Mouse (Mus musculus): ENCODE measurements around the gene Gm136. TPM values are rescaled to one million over a fixed set of nuclear protein-coding genes. Genes with fewer than 3 reads are reported as not detected.

Gene Gm136
- polyA plus RNA-seq, 1 experiment from 2014 or later = not detected

- no peaks in the 10 kb centered on the region for H3K4me1 ChIP-seq
- no peak for ATAC-seq
- no peak overlapping the region for H3K9ac ChIP-seq
- no peaks in the 10 kb centered on the region for H3K27me3 ChIP-seq
- H3K4me2 ChIP-seq = no peak overlapping the region
- H3K9me3 ChIP-seq (replicated peaks) = no peaks in the 10 kb centered on the region
- no peaks in the 10 kb centered on the region for H3K36me3 ChIP-seq (ENCODE audit: poor library complexity, severe bottlenecking)
- WGBS = 96% methylated on average over 11 of the region's 11 CpGs
- H3K4me3 ChIP-seq = no peak overlapping the region
- no peak overlapping the region for H3K27ac ChIP-seq
Measured at GRCm38 (mm10) chr4:34702231-34702630, 53.8 kb downstream of the Gm136 start.

DNA sequence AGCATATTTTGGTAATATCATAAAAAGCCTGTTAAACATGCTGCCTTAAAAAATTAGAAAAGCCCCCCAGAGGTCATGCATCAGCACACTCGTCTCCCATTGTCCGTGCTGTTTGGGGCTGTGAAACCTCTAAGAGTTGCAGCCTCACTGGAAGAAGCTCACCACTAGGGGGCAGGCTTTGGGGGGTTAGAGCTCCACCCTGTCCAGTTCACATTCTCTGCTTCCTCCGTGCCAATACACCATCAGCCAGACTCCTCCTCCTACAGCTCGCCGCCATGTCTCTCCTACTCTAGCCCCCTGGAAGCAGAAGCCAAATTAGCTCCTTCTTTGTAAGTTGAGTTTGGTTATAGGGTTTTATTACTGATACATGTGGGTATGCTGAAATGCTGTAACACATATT is 54.5 kb downstream of the Gm136 start:
- Histone ChIP-seq H3K9ac (no peak overlapping the region), H3K27me3 (no peaks in the 10 kb centered on the region), H3K9me3 (replicated peaks) (no peaks in the 10 kb centered on the region), H3K4me2 (no peak overlapping the region), H3K4me1 (no peaks in the 10 kb centered on the region), H3K36me3 (ENCODE audit: poor library complexity, severe bottlenecking) (no peaks in the 10 kb centered on the region), H3K4me3 (no peak overlapping the region), H3K27ac (no peak overlapping the region)
- WGBS = 35% methylated on average over 5 of the region's 5 CpGs
- no peak for ATAC-seq

Other genes starting within 250 kb of the Gm136 start
- gene Akirin2, start 205.3 kb downstream of the Gm136 start, polyA plus RNA-seq (2015; fragmentation: Nextera tagmentation; extraction: Ambion mirVana) = 64.2 and 82.8 TPM in 2 replicates
- gene Orc3, start 141.3 kb downstream of the Gm136 start, polyA plus RNA-seq (2015; fragmentation: Nextera tagmentation; extraction: Ambion mirVana) = 91.7 and 97.2 TPM in 2 replicates
- 68.7 TPM in 2 replicates for gene Rars2, start 141.3 kb downstream of the Gm136 start, polyA plus RNA-seq (2015; fragmentation: Nextera tagmentation; extraction: Ambion mirVana)
- 49.9 and 53.6 TPM in 2 replicates for gene Slc35a1, start 68.8 kb downstream of the Gm136 start, polyA plus RNA-seq (2015; fragmentation: Nextera tagmentation; extraction: Ambion mirVana)
- gene Cfap206, start 26.1 kb downstream of the Gm136 start, polyA plus RNA-seq (2015; fragmentation: Nextera tagmentation; extraction: Ambion mirVana) = 1.4 and 1.6 TPM in 2 replicates
- gene Smim8, start 22.2 kb upstream of the Gm136 start, polyA plus RNA-seq (2015; fragmentation: Nextera tagmentation; extraction: Ambion mirVana) = 51.0 and 56.2 TPM in 2 replicates
- 34.8 and 37.9 TPM in 2 replicates for gene Zfp292, start 126.7 kb upstream of the Gm136 start, polyA plus RNA-seq (2015; fragmentation: Nextera tagmentation; extraction: Ambion mirVana)
- gene Cga, start 137.5 kb upstream of the Gm136 start, polyA plus RNA-seq (2015; fragmentation: Nextera tagmentation; extraction: Ambion mirVana) = not detected in 2 replicates

Measured in forebrain, embryonic 13.5 days (tissue).